In the genomic region with DNA sequence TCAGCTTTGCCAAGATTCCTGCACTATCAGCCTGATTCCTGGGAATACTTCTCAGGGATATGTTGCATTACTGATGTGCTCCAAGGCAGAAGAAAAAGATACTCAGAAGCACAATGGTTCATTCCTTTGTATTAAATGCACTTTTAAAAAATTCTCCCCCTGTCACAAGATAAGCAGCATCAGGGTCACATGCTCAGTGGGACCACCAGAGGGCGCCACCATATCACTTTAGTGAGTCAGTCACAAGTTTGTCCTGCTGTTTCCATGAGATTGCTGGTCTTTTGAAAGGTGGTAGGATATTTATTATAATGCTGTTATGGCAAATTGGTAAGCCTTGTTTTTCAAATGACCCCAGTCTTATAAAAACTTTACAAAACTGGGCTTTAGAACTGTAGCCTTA, we compare ENCODE assay signal across 8 mouse cellular contexts. TPM values are rescaled to one million over a fixed set of nuclear protein-coding genes. Genes with fewer than 3 reads are reported as not detected.
DNase-seq lines count a peak whose midpoint lies in the region; TF ChIP-seq lines count a peak whose summit lies in the region.
"Had no signal": no experiment of that assay in that cellular context is flagged by ENCODE, and none has a peak within 500 bp of the region (broad histone marks: within the 10 kb centered on the region; RNA-seq: fewer than 3 reads in every experiment).

No protein-coding gene starts in this region.

- H3K9ac ChIP-seq in ES-E14 (ENCODE audit: insufficient read depth, low read depth, low read length, poor library complexity, severe bottlenecking), result no peak overlapping the region
- H3K9ac ChIP-seq: heart, embryonic 13.5 days had no signal

- H3K9me3 ChIP-seq in ES-E14 (ENCODE audit: control insufficient read depth, insufficient read depth, low read depth, low read length), result no peaks in the 10 kb centered on the region

- peak; percentile 65 for TF ChIP-seq CTCF in left cerebral cortex, adult 2 months (IDR thresholded peaks at IDR 0.05)

- peak in 1 of 2 experiments; percentile 20 for DNase-seq in left cerebral cortex, adult 2 months (ENCODE audit: extremely low spot score in 1 of 2, low spot score in 2 of 2)
- DNase-seq in left cerebral cortex, adult 11 months (ENCODE audit: low spot score), result no peak
- peak; percentile 12 for DNase-seq in ES-E14 (ENCODE audit: low read depth, low spot score)
- DNase-seq in adrenal gland, postnatal 10 days, result peak; percentile 61
- DNase-seq in embryo, embryonic 11.5 days (ENCODE audit: low read depth, low spot score), result peak; percentile 13
- DNase-seq in left cerebral cortex, postnatal 14 days (ENCODE audit: low spot score in 2 of 2), result peak; percentile 11 to 35
- DNase-seq in retina, postnatal 7 days (ENCODE audit: low read depth, low spot score), result peak; percentile 13

- H3K27ac ChIP-seq in left cerebral cortex, adult 2 months, result no peak overlapping the region
- no peak overlapping the region for H3K27ac ChIP-seq in ES-E14 (ENCODE audit: insufficient read depth, low read depth, low read length, poor library complexity, severe bottlenecking)
- H3K27ac ChIP-seq: heart, embryonic 13.5 days had no signal

- intact Hi-C loops in left cerebral cortex, adult 2 months (cut with DNase I), result no loop called here
- intact Hi-C loops in left cerebral cortex, postnatal 14 days (cut with DNase I), result no loop called here

- no peak overlapping the region for H3K4me3 ChIP-seq in left cerebral cortex, adult 2 months
- no peak overlapping the region for H3K4me3 ChIP-seq in ES-E14 (ENCODE audit: insufficient read depth in 1 of 2, low read depth in 1 of 2, low read length in 2 of 2, poor library complexity in 1 of 2, severe bottlenecking in 1 of 2)
- H3K4me3 ChIP-seq: heart, embryonic 13.5 days had no signal

- H3K4me1 ChIP-seq in ES-E14 (ENCODE audit: control insufficient read depth in 2 of 2, insufficient read depth in 2 of 2, low read length in 2 of 2, poor library complexity in 1 of 2), result no peaks in the 10 kb centered on the region
- H3K4me1 ChIP-seq: heart, embryonic 13.5 days had no signal

- in situ Hi-C loops in ES-E14 (cut with MboI; ENCODE audit: low sequenced_read_pairs in 2 of 2, unreplicated experiment in 2 of 2), result no loop called here

- no peaks in the 10 kb centered on the region for H3K36me3 ChIP-seq in ES-E14 (ENCODE audit: control insufficient read depth, insufficient read depth, low read length, poor library complexity, severe bottlenecking)

TF ChIP-seq in ES-E14, 5 proteins besides CTCF, POLR2A, EP300 and RAD21:
- TF ChIP-seq ZC3H11A (IDR thresholded peaks at IDR 0.05; ENCODE audit: borderline replicate concordance, low read depth, low read length) (peak; percentile 51; the same call in 1 of the 2 replicates), MAFK (IDR thresholded peaks at IDR 0.05; ENCODE audit: insufficient read depth, low read depth, low read length) (no peak), ZNF384 (IDR thresholded peaks at IDR 0.05; ENCODE audit: low read depth, low read length) (no peak), HCFC1 (IDR thresholded peaks at IDR 0.05; ENCODE audit: borderline replicate concordance, insufficient read depth, low read length) (no peak), CHD2 (IDR thresholded peaks at IDR 0.05; ENCODE audit: low read depth, low read length) (no peak)

RNA-seq across cellular contexts. Expression of a gene that starts 30.3 kb away (rescaled TPM):
- not detected for total RNA-seq in left cerebral cortex, adult 2 months (2021)
- 6.9 and 7.5 TPM in 2 replicates for total RNA-seq in ES-E14 (2012; rRNA removed)
- total RNA-seq in adrenal gland, postnatal 10 days (2021), result not detected
- not detected for total RNA-seq in left cerebral cortex, postnatal 14 days (2021)

RNA-seq across cellular contexts. Expression of a gene that starts 37.6 kb away (rescaled TPM):
- not detected for total RNA-seq in left cerebral cortex, adult 2 months (2021)
- total RNA-seq in ES-E14 (2012; rRNA removed), result not detected in 2 replicates
- not detected for total RNA-seq in adrenal gland, postnatal 10 days (2021)
- not detected for total RNA-seq in left cerebral cortex, postnatal 14 days (2021)

RNA-seq across cellular contexts. Expression of a gene that starts 48.8 kb away (rescaled TPM):
- under 1 TPM; 0.44 to 0.57 TPM for total RNA-seq in left cerebral cortex, adult 2 months (2021)
- 0.48 and 0.67 TPM in 2 replicates for total RNA-seq in ES-E14 (2012; rRNA removed)
- total RNA-seq in adrenal gland, postnatal 10 days (2021), result 1 to 10 TPM; 1.4 TPM
- under 1 TPM; 0.87 to 0.97 TPM for total RNA-seq in left cerebral cortex, postnatal 14 days (2021)
